10 mouse cellular contexts compared by ENCODE assay signal in genomic region chr17:11978260-11978821, GRCm38 (mm10).
DNase-seq lines count a peak whose midpoint lies in the region; ATAC-seq and TF ChIP-seq lines count a peak whose summit lies in the region.
"Had no signal": no experiment of that assay in that cellular context is flagged by ENCODE, and none has a peak within 500 bp of the region (broad histone marks: within the 10 kb centered on the region; RNA-seq: fewer than 3 reads in every experiment).

No protein-coding gene starts in this region.

- no peaks in the 10 kb centered on the region for H3K9me3 ChIP-seq in MEL (replicated peaks; ENCODE audit: insufficient read depth, low read length)
- H3K9me3 ChIP-seq in intestine, postnatal 0 days (ENCODE audit: control insufficient read depth) = no peaks in the 10 kb centered on the region

- peaks cover 0 to 7% of the 10 kb centered on the region in 2 experiments; a peak in 2 of 4 replicates for H3K4me1 ChIP-seq in MEL (ENCODE audit: control insufficient read depth in 1 of 2, insufficient read depth in 2 of 2, low read length in 2 of 2)
- H3K4me1 ChIP-seq in intestine, postnatal 0 days (replicated peaks; ENCODE audit: control insufficient read depth, insufficient read depth, low read length) = no peaks in the 10 kb centered on the region

- no peak overlapping the region for H3K27ac ChIP-seq in MEL (ENCODE audit: control insufficient read depth, low read depth, low read length)
- H3K27ac ChIP-seq in intestine, postnatal 0 days (ENCODE audit: low read depth, low read length) = no peak overlapping the region

- no peaks in the 10 kb centered on the region for H3K27me3 ChIP-seq in MEL (ENCODE audit: control insufficient read depth in 1 of 2, insufficient read depth in 2 of 2, low read length in 2 of 2)
- H3K27me3 ChIP-seq in intestine, postnatal 0 days (replicated peaks; ENCODE audit: control insufficient read depth, insufficient read depth, low read length) = no peaks in the 10 kb centered on the region

- 55% methylated on average over 17 of the region's 17 CpGs for WGBS in intestine, postnatal 0 days

- TF ChIP-seq CTCF in MEL (IDR thresholded peaks at IDR 0.05 in 2 of 3, conservative IDR thresholded peaks at IDR 0.05 in 1 of 3; ENCODE audit: control insufficient read depth in 1 of 3, insufficient read depth in 1 of 3, low read depth in 2 of 3, low read length in 3 of 3, poor library complexity in 1 of 3, severe bottlenecking in 1 of 3) = no peak
- no peak for TF ChIP-seq CTCF in intestine, postnatal 0 days (IDR thresholded peaks at IDR 0.05; ENCODE audit: low read depth)

- peak; percentile 53 to 57; a peak in 2 of 4 replicates for ATAC-seq in hematopoietic stem cell, adult 5-6 weeks (replicated peaks in 1 of 2; ENCODE audit: insufficient read depth in 1 of 2, low FRiP score in 2 of 2, low TSS enrichment in 1 of 2, low read depth in 1 of 2, poor library complexity in 2 of 2, severe bottlenecking in 2 of 2)
- ATAC-seq in megakaryocyte progenitor cell, adult 5-6 weeks (replicated peaks; ENCODE audit: poor library complexity) = peak; percentile 81
- ATAC-seq in intestine, postnatal 0 days = no peak
- ATAC-seq: Patski had no signal

- DNase-seq in MEL (ENCODE audit: low read depth, low spot score) (no peak), liver (no peak)
- peak; percentile 37 for DNase-seq in brain, adult 2 months (ENCODE audit: low read depth, low spot score)
- no peak for DNase-seq in lung, postnatal 10 days
- DNase-seq: kidney, postnatal 10 days; thymus, adult 18-20 months had no signal

- no peak for TF ChIP-seq POLR2A in MEL (IDR thresholded peaks at IDR 0.05; ENCODE audit: control insufficient read depth in 1 of 2, insufficient read depth in 1 of 2, low read depth in 1 of 2, low read length in 2 of 2, poor library complexity in 1 of 2)

- no peak overlapping the region for H3K4me3 ChIP-seq in MEL (ENCODE audit: control insufficient read depth in 1 of 2, insufficient read depth in 1 of 2, low read depth in 2 of 2, low read length in 2 of 2)
- H3K4me3 ChIP-seq in intestine, postnatal 0 days (ENCODE audit: low read depth, low read length) = no peak overlapping the region

- no peak overlapping the region for H3K4me2 ChIP-seq in intestine, postnatal 0 days (replicated peaks; ENCODE audit: low read depth)

- TF ChIP-seq EP300 in MEL (IDR thresholded peaks at IDR 0.05; ENCODE audit: low read depth in 1 of 2, low read length in 2 of 2) = 0 out of 4 replicates have a peak, but pooled peaks of 1 of the 2 experiments have one; percentile 11

- H3K9ac ChIP-seq in MEL (ENCODE audit: control insufficient read depth, low read depth, low read length, poor library complexity, severe bottlenecking) = no peak overlapping the region
- H3K9ac ChIP-seq in intestine, postnatal 0 days (ENCODE audit: low read depth, low read length) = no peak overlapping the region

- no peak for TF ChIP-seq RAD21 in MEL (IDR thresholded peaks at IDR 0.05; ENCODE audit: low read depth, low read length)

- H3K36me3 ChIP-seq in MEL (ENCODE audit: control insufficient read depth in 1 of 2, insufficient read depth in 2 of 2, low read length in 2 of 2) = peaks cover 0 to 2% of the 10 kb centered on the region in 2 experiments; a peak in 1 of 4 replicates
- H3K36me3 ChIP-seq in intestine, postnatal 0 days (ENCODE audit: control insufficient read depth, insufficient read depth) = no peaks in the 10 kb centered on the region

- no peaks in the 10 kb centered on the region for H3K79me2 ChIP-seq in MEL (ENCODE audit: control insufficient read depth, insufficient read depth, low read length, poor library complexity)

TF ChIP-seq in MEL, 35 proteins besides CTCF, POLR2A, EP300 and RAD21:
- TF ChIP-seq RCOR1 (IDR thresholded peaks at IDR 0.05; ENCODE audit: low read depth, low read length) = no peak
- TF ChIP-seq TAL1 (IDR thresholded peaks at IDR 0.05; ENCODE audit: low read length) = peak; percentile 20
TF ChIP-seq in MEL: peak in this region for 1.
